Mouse (Mus musculus): ENCODE results near the gene Afmid.
A peak's percentile ranks its signal among the peaks of the same experiment; 100 is the strongest.

Gene Afmid

GRCm38 (mm10) chr11:117879676-117880075 lies 54.0 kb downstream of the Afmid start:
- DNase-seq (ENCODE audit: low read depth, low spot score) = no peak

- DNase-seq (ENCODE audit: low read depth, low spot score) = no peak
Measured at GRCm38 (mm10) chr11:117880336-117880976, 54.7 kb downstream of the Afmid start.

GRCm38 (mm10) chr11:117880977-117881358 lies 55.2 kb downstream of the Afmid start:
- DNase-seq (ENCODE audit: low read depth, low spot score) = no peak

- DNase-seq (ENCODE audit: low read depth, low spot score) = peak; percentile 60
Measured at GRCm38 (mm10) chr11:117881787-117882186, 56.1 kb downstream of the Afmid start.

- no peak for DNase-seq (ENCODE audit: low read depth, low spot score)
Measured at GRCm38 (mm10) chr11:117882208-117882607, 56.5 kb downstream of the Afmid start.

- no peak for DNase-seq (ENCODE audit: low read depth, low spot score)
Measured at GRCm38 (mm10) chr11:117886000-117886399, 60.3 kb downstream of the Afmid start.

- no peak for DNase-seq (ENCODE audit: low read depth, low spot score)
Measured at GRCm38 (mm10) chr11:117888168-117888852, 62.6 kb downstream of the Afmid start.

- DNase-seq (ENCODE audit: low read depth, low spot score) = no peak
Measured at GRCm38 (mm10) chr11:117888853-117889822, 63.4 kb downstream of the Afmid start.
